Mouse (Mus musculus): ENCODE results near the gene Il27.

- no peak for TF ChIP-seq CTCF (IDR thresholded peaks at IDR 0.05; ENCODE audit: low read depth, low read length)
- no peak for TF ChIP-seq GATA1 (IDR thresholded peaks at IDR 0.05; ENCODE audit: borderline replicate concordance, low read length)
- no peak for TF ChIP-seq POLR2AphosphoS5 (IDR thresholded peaks at IDR 0.05; ENCODE audit: insufficient replicate concordance, low read depth, low read length)
- TF ChIP-seq TAL1 (conservative IDR thresholded peaks at IDR 0.05; ENCODE audit: low read depth, low read length) = no peak
These were observed 25.0 kb upstream of the Il27 start for GRCm38 (mm10) chr7:126619559-126620275.

All from G1E (cell line).